Mouse (Mus musculus) inflammation-experienced regulatory T-cells (primary cell): Measurements from ENCODE around the gene Dppa5a. TPM values are rescaled to one million over a fixed set of nuclear protein-coding genes. Genes with fewer than 3 reads are reported as not detected.

Source experiments
- polyA plus RNA-seq, 2 experiments: library from polyadenylated mRNA; unstranded; fragments of 100-300 nt; shearing (Covaris generic); gene quantifications; one replicate each; pipeline ENCODE4 v1.2.1; 2017

Dppa5a gene
- not detected for polyA plus RNA-seq

DNA sequence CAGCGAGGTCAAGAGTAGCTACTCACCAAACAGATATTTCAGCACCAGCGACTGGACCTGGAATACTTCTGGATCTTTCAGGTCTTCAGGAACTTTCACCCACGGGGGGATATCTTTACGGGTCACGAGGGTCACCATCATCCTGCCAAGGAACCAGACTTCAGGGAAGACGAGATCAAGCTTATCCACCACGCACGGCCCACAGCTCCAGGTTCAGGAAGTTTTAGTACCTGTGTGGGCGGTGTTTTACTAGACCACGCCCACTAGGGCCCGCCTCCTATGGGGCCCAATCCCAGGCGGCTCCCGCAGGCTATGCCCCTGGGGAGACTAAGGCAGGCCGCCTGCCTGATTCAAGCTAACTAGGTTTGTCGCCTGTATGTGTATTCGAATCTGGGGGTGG is at the start of gene Dppa5a:
Dppa5a (minus strand) TSS at position 219 of the 400 bp plus-strand sequence.

DNA sequence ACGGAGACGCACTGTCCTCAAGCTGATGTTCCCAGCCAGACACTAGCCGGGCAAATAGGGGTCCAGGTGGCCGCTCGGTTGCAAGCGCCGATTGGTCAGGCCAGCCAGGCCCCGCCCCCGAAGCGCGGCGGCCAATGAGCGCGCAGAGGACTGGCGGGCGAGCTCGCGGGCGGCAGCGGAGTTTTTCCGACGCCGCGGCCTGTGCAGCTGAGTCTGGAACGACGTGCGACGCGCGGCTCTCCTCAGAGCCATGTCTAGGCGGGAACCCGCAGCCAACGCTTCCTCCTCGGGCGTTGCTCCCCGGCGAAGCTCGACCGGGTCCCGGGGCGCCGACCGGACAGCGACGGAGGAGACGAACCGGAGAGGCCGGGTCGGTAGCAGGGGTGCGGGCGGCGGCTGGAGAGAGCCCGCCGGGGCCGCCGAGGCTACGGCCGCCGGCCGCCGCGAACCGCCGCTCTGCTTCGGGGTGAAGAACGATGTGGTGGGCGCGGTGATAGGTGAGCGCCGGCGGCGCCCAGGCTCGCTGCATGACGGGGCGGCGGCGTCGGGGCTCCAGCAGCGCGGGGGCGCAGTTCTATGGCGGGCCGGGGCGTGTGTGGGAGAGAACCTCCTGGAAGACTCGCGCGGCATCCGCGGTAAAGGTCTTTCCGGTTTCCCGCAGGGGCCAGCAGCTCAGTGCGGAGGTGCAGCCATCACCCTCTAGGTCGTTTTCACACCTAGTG is 27.8 kb upstream of the Dppa5a start, which contains the start of gene Ddx43:
Ddx43 (plus strand) TSS at position 148 of the 722 bp plus-strand sequence.

DNA sequence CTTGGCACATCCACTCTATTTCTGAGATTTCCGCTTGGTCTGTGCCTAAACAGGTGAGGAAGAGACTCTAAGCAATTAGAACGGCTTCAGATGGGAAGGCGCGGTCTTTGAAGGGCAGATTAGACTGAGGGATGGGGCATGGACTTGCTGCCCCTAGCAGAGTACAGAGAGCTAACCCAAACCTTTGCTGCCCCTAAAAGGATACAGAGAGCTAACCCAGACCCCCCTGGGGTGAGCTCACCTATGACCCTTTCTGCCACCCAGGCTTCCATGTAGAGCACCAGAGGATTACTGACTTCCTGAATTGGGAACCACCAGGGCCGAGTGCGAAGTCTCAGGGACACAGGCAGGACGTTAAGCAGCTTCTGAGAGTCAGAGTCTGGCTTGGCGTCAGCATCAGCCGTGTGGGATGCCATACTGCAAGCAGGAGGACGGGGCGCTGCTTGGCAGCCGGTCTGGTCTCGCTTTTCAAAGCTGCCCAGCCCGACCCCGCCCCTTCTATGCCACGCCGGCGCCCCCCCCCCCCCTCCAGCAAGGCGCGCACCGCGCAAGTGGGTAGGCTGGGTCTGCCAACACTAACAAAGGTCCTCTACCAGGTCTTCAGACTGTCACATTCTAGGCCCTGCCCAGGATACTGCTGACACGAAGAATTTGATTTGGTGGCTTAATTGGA is 10.3 kb upstream of the Dppa5a start, which contains the start of gene Ooep:
Ooep (minus strand) TSS at position 613 of the 673 bp plus-strand sequence.

DNA sequence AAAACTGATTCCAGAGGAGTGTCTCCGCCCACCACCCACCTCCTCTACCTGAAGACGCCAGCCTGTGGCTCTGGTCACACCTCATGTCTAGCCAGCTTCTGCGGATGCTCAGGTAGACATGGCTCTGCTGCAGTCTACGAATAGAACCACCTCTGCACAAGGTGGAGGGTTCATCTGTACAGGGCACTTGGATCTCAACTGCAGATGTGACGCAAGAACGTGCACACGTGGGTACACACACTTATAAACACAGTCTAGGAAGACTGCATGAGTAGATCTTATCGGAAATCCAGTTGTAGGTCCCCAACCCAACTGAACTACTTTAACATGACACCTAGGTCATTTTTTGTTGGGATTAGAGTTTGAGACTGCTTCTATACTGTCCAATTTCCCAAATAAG is 12.4 kb downstream of the Dppa5a start, which contains the start of gene Gsta2:
Gsta2 (minus strand) TSS at position 178 of the 400 bp plus-strand sequence.

DNA sequence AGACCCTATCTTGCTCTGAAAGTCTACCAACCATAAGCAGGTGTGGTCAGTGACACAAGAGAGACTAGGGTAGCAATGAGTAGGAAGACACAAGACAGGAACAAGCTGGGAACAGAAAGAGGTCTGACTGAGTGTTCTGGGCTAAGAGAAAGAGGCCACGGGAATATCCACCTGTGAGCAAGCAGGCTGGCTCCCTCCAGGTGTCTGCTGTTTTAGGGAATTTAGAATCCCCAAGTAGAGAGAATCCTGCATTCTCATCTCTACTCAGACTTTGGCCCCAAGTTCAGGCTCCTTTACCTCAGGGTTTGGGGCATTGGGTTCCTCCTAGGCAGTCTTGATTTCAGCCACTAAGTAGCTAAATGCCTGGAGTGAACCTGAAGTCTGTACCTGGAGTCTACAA is 40.7 kb downstream of the Dppa5a start, which contains the start of gene Omt2b:
Omt2b (plus strand) TSS at position 301 of the 400 bp plus-strand sequence.

Other genes starting within 250 kb of the Dppa5a start
- gene Gsta4, start 185.4 kb downstream of the Dppa5a start, polyA plus RNA-seq: 10 to 100 TPM in 1 of 2 experiments, 1 to 10 TPM in 1; 4.3 to 31.4 TPM
- gene Gsta1, start 137.5 kb downstream of the Dppa5a start, polyA plus RNA-seq: under 1 TPM in 1 of 2 experiments, not detected in 1; 0.53 TPM
- not detected for gene Gm3776, start 111.0 kb downstream of the Dppa5a start, polyA plus RNA-seq
- gene Gm10639, start 78.3 kb downstream of the Dppa5a start, polyA plus RNA-seq: under 1 TPM in 1 of 2 experiments, not detected in 1; 0.81 TPM
- not detected for gene Omt2a, start 53.4 kb downstream of the Dppa5a start, polyA plus RNA-seq
- not detected for gene Omt2b, start 40.6 kb downstream of the Dppa5a start, polyA plus RNA-seq
- 1 to 10 TPM in 1 of 2 experiments, under 1 TPM in 1; 0.49 to 3.4 TPM for gene Gsta2, start 12.4 kb downstream of the Dppa5a start, polyA plus RNA-seq
- 1 to 10 TPM in 1 of 2 experiments, under 1 TPM in 1; 0.23 to 1.2 TPM for gene Ooep, start 10.5 kb upstream of the Dppa5a start, polyA plus RNA-seq
- 10 to 100 TPM in 1 of 2 experiments, 1 to 10 TPM in 1; 5.5 to 15.1 TPM for gene Ddx43, start 27.6 kb upstream of the Dppa5a start, polyA plus RNA-seq
- gene Cgas, start 75.1 kb upstream of the Dppa5a start, polyA plus RNA-seq: 10 to 100 TPM in 1 of 2 experiments, 1 to 10 TPM in 1; 3.7 to 10.9 TPM
- gene Mto1, start 80.0 kb upstream of the Dppa5a start, polyA plus RNA-seq: 10 to 100 TPM; 27.3 to 35.9 TPM
- 1 to 10 TPM in 1 of 2 experiments, under 1 TPM in 1; 0.53 to 2.7 TPM for gene Gm17324, start 80.6 kb upstream of the Dppa5a start, polyA plus RNA-seq
- gene Eef1a1, start 121.0 kb upstream of the Dppa5a start, polyA plus RNA-seq: 1,000 to 10,000 TPM; 3,945 to 4,761 TPM
- gene Slc17a5, start 219.9 kb upstream of the Dppa5a start, polyA plus RNA-seq: 10 to 100 TPM; 12.1 to 13.9 TPM
- 1 to 10 TPM in 1 of 2 experiments, under 1 TPM in 1; 0.28 to 1.6 TPM for gene Cd109, start 247.4 kb upstream of the Dppa5a start, polyA plus RNA-seq